Mouse (Mus musculus) ovary, adult 2 months (tissue): Measurements from ENCODE around the gene Sult2a3. TPM values are rescaled to one million over a fixed set of nuclear protein-coding genes. Genes with fewer than 3 reads are reported as not detected.

Source experiments
- polyA plus RNA-seq: library from polyadenylated mRNA; depleted of rRNA; stranded (reverse); fragments of >200 nt; gene quantifications from 2 replicates; pipeline ENCODE4 v1.2.3, GENCODE M21; 2012; rRNA removed

Gene Sult2a3
- polyA plus RNA-seq: not detected in 2 replicates

GRCm38 (mm10) chr7:14122944-14123343 lies at the start of gene Sult2a3:
Gene Sult2a3, minus strand, starts transcription at chr7:14123044.

Other genes starting within 250 kb of the Sult2a3 start
- not detected in 2 replicates for gene Sult2a4, start 133.4 kb downstream of the Sult2a3 start, polyA plus RNA-seq
- not detected in 2 replicates for gene Sult2a6, start 131.8 kb upstream of the Sult2a3 start, polyA plus RNA-seq
- gene Obox8, start 210.5 kb upstream of the Sult2a3 start, polyA plus RNA-seq: not detected in 2 replicates